Comparison of ENCODE assay signal across 24 mouse cellular contexts in the genomic region with DNA sequence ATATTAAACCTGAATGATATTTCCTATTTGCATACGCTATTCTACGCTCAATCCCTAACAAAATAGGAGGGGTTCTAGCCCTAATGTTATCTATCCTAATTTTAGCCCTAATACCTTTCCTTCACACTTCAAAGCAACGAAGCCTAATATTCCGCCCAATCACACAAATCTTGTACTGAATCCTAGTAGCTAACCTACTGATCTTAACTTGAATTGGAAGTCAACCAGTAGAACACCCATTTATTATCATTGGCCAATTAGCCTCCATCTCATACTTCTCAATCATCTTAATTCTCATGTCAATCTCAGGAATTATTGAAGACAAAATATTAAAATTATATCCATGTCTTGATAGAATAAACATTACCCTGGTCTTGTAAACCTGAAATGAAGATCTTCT.
A peak's percentile ranks its signal among the peaks of the same experiment; 100 is the strongest.
DNase-seq lines count a peak whose midpoint lies in the region; ATAC-seq and TF ChIP-seq lines count a peak whose summit lies in the region.
"Had no signal": no experiment of that assay in that cellular context is flagged by ENCODE, and none has a peak within 500 bp of the region (broad histone marks: within the 10 kb centered on the region; RNA-seq: fewer than 3 reads in every experiment).

No protein-coding gene starts in this region.

- WGBS in kidney, embryonic 14.5 days = 97% methylated on average over 4 of the region's 4 CpGs
- WGBS in intestine, embryonic 15.5 days = 93% methylated on average over 4 of the region's 4 CpGs

- no peak for TF ChIP-seq POLR2A in MEL (IDR thresholded peaks at IDR 0.05; ENCODE audit: control insufficient read depth in 1 of 2, insufficient read depth in 1 of 2, low read depth in 1 of 2, low read length in 2 of 2, poor library complexity in 1 of 2)

- no peaks in the 10 kb centered on the region for H3K27me3 ChIP-seq in MEL (ENCODE audit: control insufficient read depth in 1 of 2, insufficient read depth in 2 of 2, low read length in 2 of 2)
- no peaks in the 10 kb centered on the region for H3K27me3 ChIP-seq in splenic B cell, adult 2 months (ENCODE audit: control insufficient read depth, insufficient read depth, low read length, poor library complexity, severe bottlenecking)
- H3K27me3 ChIP-seq in kidney, embryonic 14.5 days (ENCODE audit: control insufficient read depth, insufficient read depth, low read length) = no peaks in the 10 kb centered on the region
- H3K27me3 ChIP-seq in intestine, embryonic 15.5 days (replicated peaks) = no peaks in the 10 kb centered on the region
- H3K27me3 ChIP-seq: heart, embryonic 13.5 days; limb, embryonic 15.5 days; liver, embryonic 15.5 days had no signal

- no peaks in the 10 kb centered on the region for H3K36me3 ChIP-seq in MEL (ENCODE audit: control insufficient read depth in 1 of 2, insufficient read depth in 2 of 2, low read length in 2 of 2)
- H3K36me3 ChIP-seq in splenic B cell, adult 2 months (ENCODE audit: control insufficient read depth, insufficient read depth, low read length, poor library complexity, severe bottlenecking) = no peaks in the 10 kb centered on the region
- no peaks in the 10 kb centered on the region for H3K36me3 ChIP-seq in kidney, embryonic 14.5 days (ENCODE audit: control insufficient read depth, insufficient read depth, low read length)
- H3K36me3 ChIP-seq in intestine, embryonic 15.5 days = no peaks in the 10 kb centered on the region
- H3K36me3 ChIP-seq: heart, embryonic 13.5 days; limb, embryonic 15.5 days; liver, embryonic 15.5 days had no signal

- no peak for TF ChIP-seq RAD21 in MEL (IDR thresholded peaks at IDR 0.05; ENCODE audit: low read depth, low read length)

- no peaks in the 10 kb centered on the region for H3K4me1 ChIP-seq in MEL (ENCODE audit: control insufficient read depth in 1 of 2, insufficient read depth in 2 of 2, low read length in 2 of 2)
- no peaks in the 10 kb centered on the region for H3K4me1 ChIP-seq in kidney, embryonic 14.5 days (ENCODE audit: control insufficient read depth, insufficient read depth, low read length)
- H3K4me1 ChIP-seq in intestine, embryonic 15.5 days (replicated peaks) = no peaks in the 10 kb centered on the region
- H3K4me1 ChIP-seq: heart, embryonic 13.5 days; limb, embryonic 15.5 days; liver, embryonic 15.5 days had no signal

- peak; percentile 13 for DNase-seq in MEL (ENCODE audit: low read depth, low spot score)
- DNase-seq in WW6 (ENCODE audit: low read depth, low spot score) = peak; percentile 3
- peak; percentile 12 for DNase-seq in splenic B cell, adult 2 months (ENCODE audit: low read depth, low spot score)
- DNase-seq in cerebellum, adult 8-10 months = no peak
- DNase-seq: adrenal gland, postnatal 14 days; cerebellum, adult 11 months; cerebellum, postnatal 14 days; gastrocnemius, postnatal 36 days; lung, postnatal 14 days; retina, postnatal 1 day; thymus, postnatal 14 days had no signal

- ATAC-seq in hematopoietic stem cell, adult 5-6 weeks (replicated peaks in 1 of 2; ENCODE audit: insufficient read depth in 1 of 2, low FRiP score in 2 of 2, low TSS enrichment in 1 of 2, low read depth in 1 of 2, poor library complexity in 2 of 2, severe bottlenecking in 2 of 2) = peak; percentile 40 to 47
- ATAC-seq in kidney, embryonic 14.5 days (ENCODE audit: low FRiP score, low TSS enrichment) = no peak
- ATAC-seq in intestine, embryonic 15.5 days = no peak
- ATAC-seq: CD4-positive, CD25-positive, alpha-beta regulatory T cell, adult 4 months; forebrain, embryonic 14.5 days; hindbrain, embryonic 16.5 days; intestine, postnatal 0 days had no signal

- H3K4me3 ChIP-seq in MEL (ENCODE audit: control insufficient read depth in 1 of 2, insufficient read depth in 1 of 2, low read depth in 2 of 2, low read length in 2 of 2) = no peak overlapping the region
- H3K4me3 ChIP-seq in kidney, embryonic 14.5 days (ENCODE audit: low read length) = no peak overlapping the region
- H3K4me3 ChIP-seq in intestine, embryonic 15.5 days (replicated peaks) = no peak overlapping the region
- H3K4me3 ChIP-seq: heart, embryonic 13.5 days; layer of hippocampus, adult 2 months; limb, embryonic 15.5 days; liver, embryonic 15.5 days had no signal

- no peaks in the 10 kb centered on the region for H3K79me2 ChIP-seq in MEL (ENCODE audit: control insufficient read depth, insufficient read depth, low read length, poor library complexity)

- no peak overlapping the region for H3K27ac ChIP-seq in MEL (ENCODE audit: control insufficient read depth, low read depth, low read length)
- no peak overlapping the region for H3K27ac ChIP-seq in kidney, embryonic 14.5 days (ENCODE audit: low read depth, low read length)
- H3K27ac ChIP-seq in intestine, embryonic 15.5 days = no peak overlapping the region
- H3K27ac ChIP-seq: heart, embryonic 13.5 days; kidney, postnatal 0 days; layer of hippocampus, adult 2 months; limb, embryonic 15.5 days; liver, embryonic 15.5 days had no signal

- no peak overlapping the region for H3K4me2 ChIP-seq in kidney, embryonic 14.5 days (replicated peaks; ENCODE audit: low read depth, low read length)
- H3K4me2 ChIP-seq in intestine, embryonic 15.5 days (replicated peaks) = no peak overlapping the region
- H3K4me2 ChIP-seq: heart, embryonic 13.5 days; limb, embryonic 15.5 days; liver, embryonic 15.5 days; midbrain, embryonic 11.5 days had no signal

- no peak for TF ChIP-seq EP300 in MEL (IDR thresholded peaks at IDR 0.05; ENCODE audit: low read depth in 1 of 2, low read length in 2 of 2)

- no peak overlapping the region for H3K9ac ChIP-seq in MEL (ENCODE audit: control insufficient read depth, low read depth, low read length, poor library complexity, severe bottlenecking)
- no peak overlapping the region for H3K9ac ChIP-seq in kidney, embryonic 14.5 days (ENCODE audit: low read depth, low read length)
- no peak overlapping the region for H3K9ac ChIP-seq in intestine, embryonic 15.5 days
- H3K9ac ChIP-seq: heart, embryonic 13.5 days; limb, embryonic 15.5 days; liver, embryonic 15.5 days had no signal

- no peaks in the 10 kb centered on the region for H3K9me3 ChIP-seq in MEL (replicated peaks; ENCODE audit: insufficient read depth, low read length)
- no peaks in the 10 kb centered on the region for H3K9me3 ChIP-seq in kidney, embryonic 14.5 days (ENCODE audit: control insufficient read depth, low read length)
- no peaks in the 10 kb centered on the region for H3K9me3 ChIP-seq in intestine, embryonic 15.5 days
- H3K9me3 ChIP-seq: heart, embryonic 13.5 days; limb, embryonic 15.5 days; liver, embryonic 15.5 days had no signal

- TF ChIP-seq CTCF in MEL (IDR thresholded peaks at IDR 0.05 in 2 of 3, conservative IDR thresholded peaks at IDR 0.05 in 1 of 3; ENCODE audit: control insufficient read depth in 1 of 3, insufficient read depth in 1 of 3, low read depth in 2 of 3, low read length in 3 of 3, poor library complexity in 1 of 3, severe bottlenecking in 1 of 3) = no peak

TF ChIP-seq in MEL, 35 proteins besides CTCF, POLR2A, EP300 and RAD21:
- no peak for TF ChIP-seq MAX (IDR thresholded peaks at IDR 0.05; ENCODE audit: low read length)
- TF ChIP-seq MXI1 (IDR thresholded peaks at IDR 0.05; ENCODE audit: low read depth, low read length) = no peak
- TF ChIP-seq ZNF384 (IDR thresholded peaks at IDR 0.05; ENCODE audit: low read depth, low read length) = no peak

Comparison
In these comparisons a context has a peak if more than half of its experiments do, and no peak if none do; other contexts are left out.
1. ATAC-seq: peak in hematopoietic stem cell, adult 5-6 weeks (2 of 2); none in kidney, embryonic 14.5 days (single experiment) and intestine, embryonic 15.5 days (single experiment).